Mouse (Mus musculus) megakaryocyte, embryonic 14.5 days (primary cell): ENCODE measurements around the gene Lama5.

ENCODE experiments used
- FLI1 ChIP-seq: IDR thresholded peaks from 2 replicates; pipeline ENCODE4 v1.6.1; 2012; ENCODE audit warnings: low read length, inconsistent platforms, mixed read lengths
- GATA1 ChIP-seq: IDR thresholded peaks from 3 replicates; pipeline ENCODE4 v1.6.1; 2012; ENCODE audit warnings: mixed read lengths, low read length, inconsistent platforms, borderline replicate concordance

DNA sequence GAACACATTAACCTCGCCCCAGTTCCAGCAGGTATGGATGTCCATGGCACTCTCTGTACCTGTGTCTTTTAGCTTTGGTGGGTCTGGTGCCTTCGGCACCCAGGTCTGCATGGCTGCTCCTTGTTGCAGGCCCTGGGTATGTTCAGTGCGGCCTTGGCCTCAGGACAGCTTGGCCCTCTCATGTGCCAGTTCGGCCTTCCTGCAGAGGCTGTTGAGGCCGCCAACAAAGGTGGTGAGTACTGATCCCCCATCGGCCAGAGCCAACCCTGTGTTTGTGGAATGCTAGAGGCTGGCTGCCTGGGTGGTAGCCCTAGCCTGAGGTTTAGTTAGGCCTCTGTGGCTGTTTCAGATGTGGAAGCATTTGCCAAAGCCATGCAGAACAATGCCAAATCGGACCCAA lies 49.9 kb downstream of the Lama5 start:
- TF ChIP-seq GATA1 (no peak), FLI1 (no peak)
